Mouse (Mus musculus) heart, embryonic 13.5 days (tissue): ENCODE data around the gene Ube2o. TPM values are rescaled to one million over a fixed set of nuclear protein-coding genes. Genes with fewer than 3 reads are reported as not detected.

Experiments
- ATAC-seq: fragments of 200-750 bp; cut with Nextera tagmentation; 2 replicates; pipeline ENCODE4 v1.8.0; 2017; ENCODE audit warnings: moderate TSS enrichment; ENCODE audit not compliant: insufficient number of reproducible peaks, low FRiP score, low TSS enrichment; ENCODE audit errors: extremely low read depth
- H3K27ac ChIP-seq: fragments of 300-500 bp; sonication (generic); replicated peaks from 2 replicates; pipeline ENCODE4 v1.5.1; 2015; ENCODE audit warnings: moderate library complexity, mild to moderate bottlenecking, inconsistent platforms
- H3K27me3 ChIP-seq: fragments of 300-500 bp; sonication (generic); replicated peaks from 2 replicates; pipeline ENCODE4 v1.6.1; 2015; ENCODE audit warnings: mild to moderate bottlenecking, inconsistent platforms
- H3K36me3 ChIP-seq: fragments of 300-500 bp; sonication (generic); 2 replicates; pipeline ENCODE4 v1.6.1; 2015; ENCODE audit warnings: mild to moderate bottlenecking, inconsistent platforms
- H3K4me1 ChIP-seq: fragments of 300-500 bp; sonication (generic); 2 replicates; pipeline ENCODE4 v1.6.1; 2015; ENCODE audit warnings: inconsistent platforms
- H3K4me2 ChIP-seq: fragments of 300-500 bp; sonication (generic); 2 replicates; pipeline ENCODE4 v1.6.1; 2015; ENCODE audit warnings: inconsistent platforms, mild to moderate bottlenecking, moderate library complexity
- H3K4me3 ChIP-seq: fragments of 300-500 bp; sonication (generic); 2 replicates; pipeline ENCODE4 v1.5.1; 2015; ENCODE audit warnings: moderate library complexity, mild to moderate bottlenecking, inconsistent platforms
- H3K9ac ChIP-seq: fragments of 300-500 bp; sonication (generic); 2 replicates; pipeline ENCODE4 v1.6.1; 2015; ENCODE audit warnings: inconsistent platforms, mild to moderate bottlenecking, moderate library complexity
- H3K9me3 ChIP-seq: fragments of 300-500 bp; sonication (generic); 2 replicates; pipeline ENCODE4 v1.6.1; 2016; ENCODE audit warnings: inconsistent platforms
- WGBS: fragments of 180-500 bp; shearing (Covaris S2); methylation state at CpG from one replicate; pipeline ENCODE4 v1.1.7; 2015; ENCODE audit warnings: mixed read lengths; 5-methylcytosine and 5-hydroxymethylcytosine counted together
- polyA plus RNA-seq: library from polyadenylated mRNA; unstranded; fragments of >200 nt; fragmentation: Nextera tagmentation; extraction: Ambion mirVana; gene quantifications from 2 replicates; pipeline ENCODE4 v1.2.1, GENCODE M21; 2015

Ube2o gene
- polyA plus RNA-seq, 1 experiment from 2014 or later: 8.3 TPM

DNA sequence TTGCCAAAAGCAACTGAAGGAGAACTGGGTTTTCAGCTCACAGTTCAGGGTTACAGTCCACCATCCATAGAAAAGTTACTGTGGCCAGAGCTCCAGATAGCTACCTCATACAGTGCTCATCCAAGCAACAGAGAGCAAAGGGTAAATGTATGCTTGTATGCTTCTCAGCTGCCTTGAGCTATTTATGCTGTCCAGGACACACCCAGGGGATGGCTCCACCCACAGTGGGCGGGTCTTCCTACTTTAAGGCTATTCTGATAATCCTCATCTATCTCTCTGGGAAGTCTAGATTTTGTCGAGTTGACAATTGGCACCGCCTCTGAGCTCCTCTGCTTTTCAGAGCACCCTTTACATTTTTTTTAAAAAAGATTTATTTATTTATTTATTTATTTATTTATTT, 60.1 kb downstream of the Ube2o start:
- H3K9ac ChIP-seq: no peak overlapping the region
- no peaks in the 10 kb centered on the region for H3K9me3 ChIP-seq
- no peak for ATAC-seq
- H3K27ac ChIP-seq: no peak overlapping the region
- H3K4me3 ChIP-seq: no peak overlapping the region
- peaks cover 37% of the 10 kb centered on the region for H3K4me1 ChIP-seq
- WGBS: 53% methylated on average over 3 of the region's 3 CpGs
- H3K36me3 ChIP-seq: no peaks in the 10 kb centered on the region
- H3K4me2 ChIP-seq: no peak overlapping the region
- no peaks in the 10 kb centered on the region for H3K27me3 ChIP-seq

DNA sequence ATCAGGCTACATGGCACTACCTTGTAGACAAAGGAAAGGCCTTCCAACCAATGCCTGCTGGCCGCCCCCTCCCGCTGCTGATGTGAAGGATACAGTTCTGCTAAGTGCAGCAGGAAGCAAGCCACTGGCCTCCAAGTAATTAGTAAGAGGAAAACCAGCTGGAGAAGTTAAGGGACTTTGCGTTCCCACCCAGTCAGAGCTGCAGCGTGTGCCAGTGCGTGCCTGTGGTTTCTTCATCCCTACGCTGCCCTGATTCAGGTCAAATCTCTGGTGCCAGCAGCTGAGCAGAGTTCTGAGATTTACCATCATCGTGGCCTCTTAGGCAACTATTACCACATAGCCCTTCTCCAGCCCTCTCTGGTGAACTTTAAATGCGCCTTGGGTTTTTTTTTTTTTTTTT, 62.8 kb downstream of the Ube2o start:
- no peak for ATAC-seq
- Histone ChIP-seq H3K9ac (no peak overlapping the region), H3K4me1 (peaks cover 26% of the 10 kb centered on the region), H3K27ac (no peak overlapping the region; the same call in 1 of the 2 replicates), H3K4me2 (no peak overlapping the region), H3K9me3 (no peaks in the 10 kb centered on the region), H3K27me3 (peaks cover 17% of the 10 kb centered on the region), H3K4me3 (no peak overlapping the region), H3K36me3 (no peaks in the 10 kb centered on the region)
- 59% methylated on average over 8 of the region's 8 CpGs for WGBS

DNA sequence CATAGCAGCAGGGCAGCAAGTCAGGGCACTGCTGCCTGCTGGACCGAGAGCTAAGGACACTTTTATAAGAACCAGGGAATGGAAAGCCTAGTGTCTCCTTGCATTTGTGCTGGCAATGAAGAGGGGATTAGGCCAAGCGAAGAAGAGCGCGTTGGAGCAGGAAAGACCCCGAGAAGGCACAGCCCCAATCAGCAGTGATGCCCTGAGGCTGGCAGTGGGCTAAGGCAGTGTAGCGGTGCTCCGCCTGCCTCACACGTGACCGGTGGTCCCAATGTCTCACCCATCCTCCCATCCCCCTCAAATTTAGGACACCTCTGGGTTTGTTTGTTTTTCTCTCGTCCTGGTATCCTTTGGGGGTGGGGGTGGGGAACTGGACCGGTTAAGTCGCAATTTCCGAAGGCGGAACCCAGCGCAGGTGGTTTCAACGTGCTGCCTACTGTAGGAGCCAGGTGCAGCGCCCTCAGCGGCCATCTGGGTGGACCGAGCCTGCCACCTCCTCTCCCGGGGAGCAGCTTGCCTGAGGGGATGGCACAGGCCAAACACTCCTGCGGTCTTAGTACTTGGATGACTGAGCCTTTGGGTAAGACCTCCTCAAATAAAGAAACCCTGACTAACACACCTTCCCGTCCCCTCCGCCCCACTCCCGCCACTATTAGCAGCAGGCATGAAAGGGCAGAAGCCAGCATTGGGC, 65.8 kb downstream of the Ube2o start:
- WGBS: 20% methylated on average over 24 of the region's 24 CpGs
- peak overlapping the region; percentile 31 for H3K4me2 ChIP-seq

DNA sequence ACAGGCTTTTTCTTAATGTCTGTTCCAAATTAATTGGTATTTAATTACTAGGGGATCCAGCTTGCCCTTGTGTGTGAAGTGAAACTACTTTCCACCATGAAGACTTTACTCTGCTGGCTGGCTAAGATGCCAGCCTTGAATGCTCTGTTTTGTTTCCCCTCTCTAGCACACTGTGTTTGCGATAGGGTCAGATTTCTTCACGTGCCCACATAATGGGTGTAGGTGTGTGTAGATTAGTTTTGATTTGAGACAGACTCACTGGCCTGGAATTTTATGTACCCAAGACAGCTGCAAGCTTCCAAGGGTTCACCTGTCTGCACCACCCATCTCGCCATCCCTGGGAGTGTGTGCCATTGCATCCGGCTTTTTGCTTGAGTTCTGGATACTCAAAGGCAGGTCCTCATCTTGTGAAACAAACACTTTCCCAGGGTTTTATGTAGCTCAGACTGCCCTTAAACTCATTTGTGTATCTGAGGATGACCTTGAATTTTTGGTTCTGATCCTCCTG, 67.7 kb downstream of the Ube2o start:
- no peak overlapping the region for H3K27ac ChIP-seq
- H3K36me3 ChIP-seq: no peaks in the 10 kb centered on the region
- no peaks in the 10 kb centered on the region for H3K9me3 ChIP-seq
- peaks cover 22% of the 10 kb centered on the region for H3K27me3 ChIP-seq
- whole genome bisulfite sequencing: 74% methylated on average over 4 of the region's 4 CpGs
- no peak for ATAC-seq
- H3K9ac ChIP-seq: no peak overlapping the region
- H3K4me3 ChIP-seq: no peak overlapping the region
- H3K4me1 ChIP-seq: peaks cover 7% of the 10 kb centered on the region; the same call in 1 of the 2 replicates
- no peak overlapping the region for H3K4me2 ChIP-seq

More for the DNA sequence above, 65.8 kb downstream of the Ube2o start:
- H3K27ac ChIP-seq: no peak overlapping the region
- ATAC-seq: no peak
- no peak overlapping the region for H3K4me3 ChIP-seq
- no peak overlapping the region for H3K9ac ChIP-seq
- H3K4me1 ChIP-seq: peaks cover 8% of the 10 kb centered on the region; the same call in 1 of the 2 replicates
- peaks cover 22% of the 10 kb centered on the region for H3K27me3 ChIP-seq
- no peaks in the 10 kb centered on the region for H3K36me3 ChIP-seq
- no peaks in the 10 kb centered on the region for H3K9me3 ChIP-seq

DNA sequence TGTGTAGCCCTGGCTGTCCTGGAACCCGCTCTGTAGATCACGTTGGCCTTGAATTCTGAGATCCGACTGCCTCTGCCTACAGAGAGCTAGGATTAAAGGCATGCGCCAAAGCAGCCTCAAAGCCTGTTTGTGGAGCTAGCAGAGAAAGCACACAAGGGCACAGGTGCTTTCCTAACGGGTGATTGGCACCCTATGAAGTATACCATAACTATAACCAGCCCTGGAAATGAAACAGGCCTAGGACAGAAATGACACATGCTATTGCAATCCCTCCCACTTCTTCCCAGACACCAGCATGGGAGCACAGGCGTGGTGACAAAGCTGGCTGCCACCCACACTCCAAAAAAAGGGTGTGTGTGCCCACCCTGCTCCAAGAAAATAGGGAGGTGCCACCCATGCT, 68.3 kb downstream of the Ube2o start:
- Histone ChIP-seq H3K36me3 (no peaks in the 10 kb centered on the region), H3K4me1 (0 out of 2 replicates have a peak, but pooled peaks cover 1% of the 10 kb centered on the region), H3K9me3 (no peaks in the 10 kb centered on the region), H3K9ac (no peak overlapping the region), H3K4me3 (no peak overlapping the region), H3K27me3 (peaks cover 22% of the 10 kb centered on the region), H3K4me2 (no peak overlapping the region), H3K27ac (no peak overlapping the region)
- ATAC-seq: no peak
- WGBS: 72% methylated on average over 6 of the region's 6 CpGs

DNA sequence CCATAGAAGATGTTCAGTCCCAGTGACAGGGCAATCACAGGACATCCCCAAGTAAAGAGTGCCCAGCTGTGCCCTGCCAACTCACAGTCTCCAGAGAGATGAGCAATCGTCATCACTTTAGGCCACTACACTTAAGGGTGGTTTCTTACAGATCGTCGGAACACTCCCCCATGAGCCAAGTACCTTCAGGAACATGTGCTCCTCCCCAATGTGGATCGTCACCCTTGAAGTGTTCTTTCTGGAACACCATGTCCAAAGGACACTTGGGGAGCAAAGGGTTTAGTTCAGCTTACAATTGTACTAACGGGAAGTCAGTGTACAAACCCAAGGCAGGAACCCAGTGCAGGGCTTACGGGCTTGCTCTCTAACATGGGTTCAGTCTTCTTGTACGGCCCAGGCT, 69.1 kb downstream of the Ube2o start:
- 86% methylated on average over 7 of the region's 7 CpGs for WGBS
- Histone ChIP-seq H3K27me3 (peaks cover 22% of the 10 kb centered on the region), H3K9me3 (no peaks in the 10 kb centered on the region), H3K9ac (no peak overlapping the region), H3K4me3 (no peak overlapping the region), H3K4me1 (no peaks in the 10 kb centered on the region), H3K36me3 (no peaks in the 10 kb centered on the region), H3K27ac (no peak overlapping the region), H3K4me2 (no peak overlapping the region)
- no peak for ATAC-seq

DNA sequence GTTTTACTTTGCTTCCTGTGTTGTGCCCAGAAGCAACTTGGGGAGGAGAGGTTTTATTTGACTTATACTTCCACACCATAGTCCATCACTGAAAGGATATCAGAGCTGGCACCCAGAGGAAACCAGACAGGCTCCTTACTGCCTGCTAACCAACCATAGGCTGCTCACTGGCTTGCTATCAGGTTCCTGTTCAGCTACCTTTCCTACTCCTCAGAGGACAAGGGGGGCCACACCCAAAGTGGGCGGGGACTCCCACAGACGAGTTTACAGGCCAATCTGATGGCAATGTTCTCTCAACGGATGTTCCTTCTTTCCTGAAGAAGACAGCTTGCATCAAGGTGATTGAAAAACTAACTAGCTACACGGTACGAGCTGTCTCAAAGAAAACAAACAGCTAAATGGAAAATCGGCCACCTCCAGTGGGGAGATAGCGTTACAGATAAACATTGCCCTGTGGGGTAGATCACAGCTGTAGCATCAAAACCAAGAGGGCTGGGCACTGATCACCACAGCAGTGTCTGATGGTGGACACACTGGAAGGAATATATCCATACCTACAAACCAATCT, 69.9 kb downstream of the Ube2o start:
- H3K4me1 ChIP-seq: no peaks in the 10 kb centered on the region
- peaks cover 22% of the 10 kb centered on the region for H3K27me3 ChIP-seq
- no peak overlapping the region for H3K9ac ChIP-seq
- 44% methylated on average over 7 of the region's 7 CpGs for WGBS
- ATAC-seq: no peak
- H3K4me2 ChIP-seq: no peak overlapping the region
- no peak overlapping the region for H3K27ac ChIP-seq
- no peaks in the 10 kb centered on the region for H3K36me3 ChIP-seq
- H3K4me3 ChIP-seq: no peak overlapping the region
- H3K9me3 ChIP-seq: no peaks in the 10 kb centered on the region

DNA sequence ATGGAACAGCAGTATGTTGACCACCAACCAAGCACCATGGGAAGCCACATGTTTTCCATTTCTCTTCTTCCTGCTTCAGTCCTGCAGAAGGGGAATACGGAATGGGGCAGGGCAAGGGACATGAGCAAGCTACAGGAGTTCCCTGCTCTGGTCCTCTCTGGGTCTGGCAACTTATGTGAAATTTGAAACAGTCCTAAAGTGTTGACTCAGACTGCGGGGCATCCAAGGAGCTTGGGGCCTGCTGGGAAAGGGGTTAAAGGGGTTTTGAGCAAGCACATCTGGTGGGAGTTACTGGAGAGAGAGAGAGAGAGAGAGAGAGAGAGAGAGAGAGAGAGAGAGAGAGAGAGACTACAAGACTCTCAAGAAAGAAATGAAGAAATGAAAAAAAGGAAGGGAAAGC, 72.6 kb downstream of the Ube2o start:
- 60% methylated on average over 2 of the region's 2 CpGs for WGBS
- no peak for ATAC-seq

DNA sequence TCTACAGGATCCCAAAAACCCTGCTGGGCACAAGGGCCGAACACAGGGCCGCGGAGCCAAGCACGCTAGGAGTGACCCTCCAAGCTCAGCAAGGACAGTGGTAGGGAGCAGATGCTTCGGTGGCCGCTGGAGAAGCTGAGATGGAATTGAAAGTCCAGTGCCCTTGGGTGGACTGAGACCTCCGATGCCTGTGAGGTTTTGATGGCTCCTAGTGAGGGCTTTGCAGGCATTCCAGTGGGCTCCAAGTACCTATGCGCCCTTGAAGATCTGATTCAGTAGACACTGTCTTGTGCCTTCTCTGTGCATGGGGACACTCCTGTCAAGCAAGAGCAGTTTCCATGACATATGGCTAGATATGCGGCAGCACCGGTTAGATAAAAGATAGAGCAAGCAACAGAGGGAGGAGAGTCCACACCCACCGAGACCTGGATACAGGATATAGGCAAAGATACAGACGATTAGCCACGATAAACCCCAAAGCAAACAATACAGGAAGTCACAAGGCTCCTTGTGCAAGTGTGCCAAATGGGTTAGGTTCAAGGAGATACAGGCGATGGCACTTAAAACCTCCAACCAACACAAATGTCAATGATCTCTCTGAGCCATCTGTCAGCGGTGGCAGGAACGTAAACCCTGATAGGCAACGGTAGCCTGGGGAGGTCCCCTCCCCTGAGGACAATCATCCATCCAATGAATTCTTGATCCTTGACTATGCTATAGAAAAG, 74.9 kb downstream of the Ube2o start:
- WGBS: 66% methylated on average over 17 of the region's 17 CpGs

More for the DNA sequence above, 72.6 kb downstream of the Ube2o start:
- no peak overlapping the region for H3K4me2 ChIP-seq
- no peak overlapping the region for H3K27ac ChIP-seq
- peaks cover 4% of the 10 kb centered on the region; the same call in 1 of the 2 replicates for H3K27me3 ChIP-seq
- H3K4me1 ChIP-seq: no peaks in the 10 kb centered on the region
- H3K4me3 ChIP-seq: no peak overlapping the region
- H3K36me3 ChIP-seq: no peaks in the 10 kb centered on the region
- no peak overlapping the region for H3K9ac ChIP-seq
- no peaks in the 10 kb centered on the region for H3K9me3 ChIP-seq

DNA sequence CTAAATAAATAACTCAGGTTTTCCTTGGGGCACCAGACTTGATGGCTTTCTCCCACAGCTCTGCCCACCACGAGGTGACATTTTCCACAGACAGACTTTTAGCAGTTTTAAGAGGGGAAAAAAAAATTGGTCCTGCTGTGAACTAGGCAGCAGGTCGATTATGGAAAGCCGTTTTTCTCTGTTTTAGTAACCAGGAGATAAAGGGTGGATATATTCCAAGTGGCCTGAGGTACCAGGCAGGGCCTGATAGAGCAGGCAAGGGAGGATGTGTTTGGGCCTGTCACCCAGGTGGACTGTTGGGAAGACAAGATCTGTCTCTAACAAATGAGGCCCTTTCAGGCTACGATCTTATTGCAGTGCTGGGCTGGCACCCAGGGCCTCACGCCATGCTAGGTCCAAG, 75.7 kb downstream of the Ube2o start:
- H3K9me3 ChIP-seq: no peaks in the 10 kb centered on the region
- no peak overlapping the region for H3K4me3 ChIP-seq
- WGBS: 60% methylated on average over 5 of the region's 5 CpGs
- no peak overlapping the region for H3K27ac ChIP-seq
- no peak for ATAC-seq
- no peak overlapping the region for H3K4me2 ChIP-seq
- H3K36me3 ChIP-seq: no peaks in the 10 kb centered on the region
- peaks cover 3% of the 10 kb centered on the region; the same call in 1 of the 2 replicates for H3K4me1 ChIP-seq
- no peak overlapping the region for H3K9ac ChIP-seq
- no peaks in the 10 kb centered on the region for H3K27me3 ChIP-seq

More for the DNA sequence above, 74.9 kb downstream of the Ube2o start:
- Histone ChIP-seq H3K27ac (no peak overlapping the region), H3K9me3 (no peaks in the 10 kb centered on the region), H3K4me2 (no peak overlapping the region), H3K4me1 (no peaks in the 10 kb centered on the region), H3K36me3 (no peaks in the 10 kb centered on the region), H3K4me3 (no peak overlapping the region), H3K27me3 (no peaks in the 10 kb centered on the region), H3K9ac (no peak overlapping the region)
- no peak for ATAC-seq

DNA sequence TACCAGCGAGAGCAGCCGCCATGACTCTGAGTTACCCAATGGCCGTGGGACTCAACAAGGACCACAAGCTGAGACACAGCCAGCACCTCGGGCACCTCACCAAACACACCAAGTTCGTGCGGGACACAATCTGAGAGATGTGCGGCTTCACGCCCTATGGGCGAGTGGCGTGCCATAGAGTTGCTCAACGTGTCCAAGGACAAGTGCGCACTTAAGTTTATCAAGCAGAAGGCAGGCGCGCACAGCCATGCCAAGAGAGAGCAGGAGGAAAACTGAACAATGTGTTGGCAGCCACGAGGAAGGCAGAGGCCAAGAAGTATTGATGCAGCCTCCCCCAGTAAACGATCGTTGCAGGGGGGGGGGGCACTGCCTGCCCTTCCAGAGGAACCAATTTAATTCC, 76.7 kb downstream of the Ube2o start:
- no peaks in the 10 kb centered on the region for H3K9me3 ChIP-seq
- H3K9ac ChIP-seq: no peak overlapping the region
- H3K27ac ChIP-seq: no peak overlapping the region
- H3K27me3 ChIP-seq: no peaks in the 10 kb centered on the region
- H3K36me3 ChIP-seq: no peaks in the 10 kb centered on the region
- peaks cover 3% of the 10 kb centered on the region; the same call in 1 of the 2 replicates for H3K4me1 ChIP-seq
- WGBS: 73% methylated on average over 17 of the region's 17 CpGs
- no peak overlapping the region for H3K4me2 ChIP-seq
- ATAC-seq: no peak
- no peak overlapping the region for H3K4me3 ChIP-seq
